Mouse (Mus musculus): ENCODE results near the gene Zfp644. TPM values are rescaled to one million over a fixed set of nuclear protein-coding genes. Genes with fewer than 3 reads are reported as not detected.

The Zfp644 gene
- 18.1 and 22.2 TPM in 2 replicates for polyA plus RNA-seq (2012; rRNA removed)

DNA sequence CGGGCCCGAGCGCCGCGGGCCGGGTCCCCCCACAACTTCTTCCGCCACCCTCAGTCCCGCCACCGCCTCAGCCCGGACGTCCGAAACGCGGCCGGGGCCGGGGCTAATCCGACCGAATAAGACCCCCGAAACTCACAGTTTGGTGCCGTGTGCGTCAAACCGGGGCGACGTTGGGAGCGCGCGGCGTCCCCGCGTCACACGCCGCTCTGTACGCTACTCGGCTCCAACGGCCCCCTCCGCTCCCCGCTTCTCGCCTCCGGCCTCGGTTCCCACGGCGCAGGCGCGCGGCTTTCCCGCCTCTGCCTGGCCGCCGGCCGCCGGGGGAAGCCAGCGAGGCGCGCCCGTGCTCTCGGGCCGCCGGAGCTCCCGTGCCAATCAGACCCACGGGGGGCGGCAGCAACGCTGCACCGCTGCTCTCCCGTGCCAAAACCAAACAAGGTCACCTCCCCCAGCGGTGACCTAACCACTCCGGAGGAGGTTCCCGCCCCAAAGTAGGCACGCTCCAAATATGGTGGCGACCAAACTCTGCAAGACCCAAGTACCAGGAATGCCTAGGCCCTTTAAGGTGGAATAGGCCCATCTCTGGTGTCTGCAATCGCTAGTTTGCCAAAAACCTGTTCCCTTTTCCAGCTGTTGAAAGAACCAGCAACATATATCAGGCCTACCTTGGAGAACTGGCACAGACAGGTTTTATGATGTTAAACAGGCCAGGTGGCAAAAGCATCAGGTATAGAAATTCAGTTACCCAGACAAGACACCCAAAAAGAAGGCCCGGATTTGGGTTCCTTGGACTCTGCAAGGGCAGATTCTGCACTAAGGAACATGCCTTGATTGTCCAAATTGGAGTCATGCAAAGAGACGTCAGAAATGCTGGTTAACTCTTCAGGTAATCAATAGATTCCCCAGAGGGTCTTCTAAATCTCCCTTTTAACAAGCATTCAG lies at the start of gene Zfp644:
Gene Zfp644, minus strand, starts transcription at position 892 of the 942 bp plus-strand sequence.
- TF ChIP-seq POLR2A (IDR thresholded peaks at IDR 0.05; ENCODE audit: control insufficient read depth, low read depth, low read length) (peak; percentile 72), CTCF (IDR thresholded peaks at IDR 0.05; ENCODE audit: control insufficient read depth, insufficient read depth, insufficient replicate concordance, low read depth, low read length) (peak; percentile 10; the same call in 1 of the 2 replicates)
- Histone ChIP-seq H3K4me1 (ENCODE audit: control insufficient read depth, insufficient read depth, low read length) (peaks cover 9% of the 10 kb centered on the region), H3K36me3 (ENCODE audit: control insufficient read depth, insufficient read depth, low read length) (no peaks in the 10 kb centered on the region; the same call in 1 of the 2 replicates), H3K4me3 (ENCODE audit: control insufficient read depth, low read depth, low read length) (peak within 1 kb of the TSS; percentile 99), H3K27me3 (ENCODE audit: control insufficient read depth, insufficient read depth, low read length) (no peaks in the 10 kb centered on the region), H3K27ac (ENCODE audit: control insufficient read depth, insufficient read depth, low read depth, low read length) (peak within 1 kb of the TSS; percentile 99)

DNA sequence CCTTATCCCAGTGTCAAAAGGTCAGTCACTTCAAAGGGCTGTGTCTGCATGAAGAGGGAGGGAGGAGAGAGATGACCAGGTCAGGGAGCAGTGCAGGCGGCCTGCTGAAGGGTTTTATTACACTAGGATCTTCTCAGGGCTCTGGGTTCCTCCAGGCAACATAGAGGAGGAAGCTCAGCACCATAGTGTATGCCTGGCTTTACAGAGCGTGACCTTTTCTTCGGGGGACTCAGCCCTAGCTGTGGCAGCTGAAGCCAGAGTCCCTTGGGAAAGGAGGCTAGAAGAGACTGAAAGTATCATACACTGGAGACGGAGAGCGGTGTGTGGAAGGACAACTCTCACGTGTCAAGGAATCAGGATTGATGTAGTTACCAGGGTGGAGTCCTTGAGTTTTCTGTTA lies 42.6 kb upstream of the Zfp644 start:
- Histone ChIP-seq H3K27me3 (ENCODE audit: control insufficient read depth, insufficient read depth, low read length) (no peaks in the 10 kb centered on the region), H3K27ac (ENCODE audit: control insufficient read depth, insufficient read depth, low read depth, low read length) (no peak overlapping the region), H3K4me3 (ENCODE audit: control insufficient read depth, low read depth, low read length) (no peak overlapping the region), H3K4me1 (ENCODE audit: control insufficient read depth, insufficient read depth, low read length) (no peaks in the 10 kb centered on the region), H3K36me3 (ENCODE audit: control insufficient read depth, insufficient read depth, low read length) (no peaks in the 10 kb centered on the region)
- TF ChIP-seq POLR2A (IDR thresholded peaks at IDR 0.05; ENCODE audit: control insufficient read depth, low read depth, low read length): no peak

DNA sequence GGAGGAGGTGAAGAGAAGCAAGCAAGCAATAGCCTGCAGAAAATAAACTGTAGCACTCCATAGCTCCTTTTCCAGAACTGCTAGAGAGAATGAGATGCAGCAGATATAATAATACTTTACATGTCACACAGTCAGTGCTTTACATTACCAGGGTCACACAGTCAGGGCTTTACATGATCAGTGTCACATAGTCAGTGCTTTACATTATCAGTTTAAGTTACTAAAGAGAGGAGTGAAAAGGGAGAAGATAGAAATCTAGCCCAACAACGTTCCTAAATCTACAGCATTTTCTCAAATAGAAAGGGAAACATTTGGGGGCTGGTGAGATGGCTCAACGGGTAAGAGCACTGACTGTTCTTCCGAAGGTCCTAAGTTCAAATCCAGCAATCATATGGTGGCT lies 26.4 kb upstream of the Zfp644 start:
- TF ChIP-seq CTCF (IDR thresholded peaks at IDR 0.05; ENCODE audit: control insufficient read depth, insufficient read depth, insufficient replicate concordance, low read depth, low read length) (no peak), POLR2A (IDR thresholded peaks at IDR 0.05; ENCODE audit: control insufficient read depth, low read depth, low read length) (no peak)
- Histone ChIP-seq H3K27ac (ENCODE audit: control insufficient read depth, insufficient read depth, low read depth, low read length) (no peak overlapping the region), H3K27me3 (ENCODE audit: control insufficient read depth, insufficient read depth, low read length) (no peaks in the 10 kb centered on the region), H3K4me3 (ENCODE audit: control insufficient read depth, low read depth, low read length) (no peak overlapping the region), H3K4me1 (ENCODE audit: control insufficient read depth, insufficient read depth, low read length) (no peaks in the 10 kb centered on the region), H3K36me3 (ENCODE audit: control insufficient read depth, insufficient read depth, low read length) (no peaks in the 10 kb centered on the region)

DNA sequence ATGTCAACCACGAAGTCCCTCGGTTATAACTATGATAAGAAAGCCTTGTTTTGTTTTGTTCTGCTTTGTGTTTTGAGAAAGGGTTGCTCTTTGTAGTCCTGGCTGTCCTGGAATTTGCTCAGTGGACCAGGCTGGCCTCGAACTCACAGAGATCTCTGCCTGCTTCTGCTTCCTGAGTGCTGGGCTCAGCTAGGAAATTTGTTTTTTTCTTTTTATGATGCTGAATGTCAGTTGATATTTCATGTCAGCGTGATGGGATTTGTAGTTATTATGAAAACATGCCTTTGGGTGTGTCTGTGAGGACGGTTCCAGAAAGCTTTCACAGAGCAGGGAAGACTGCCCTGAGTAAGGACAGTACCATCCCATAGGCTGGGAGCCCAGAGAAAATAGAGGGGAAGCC lies 25.7 kb upstream of the Zfp644 start:
- H3K27me3 ChIP-seq (ENCODE audit: control insufficient read depth, insufficient read depth, low read length): no peaks in the 10 kb centered on the region
- TF ChIP-seq POLR2A (IDR thresholded peaks at IDR 0.05; ENCODE audit: control insufficient read depth, low read depth, low read length) (no peak), CTCF (IDR thresholded peaks at IDR 0.05; ENCODE audit: control insufficient read depth, insufficient read depth, insufficient replicate concordance, low read depth, low read length) (no peak)
- H3K36me3 ChIP-seq (ENCODE audit: control insufficient read depth, insufficient read depth, low read length): no peaks in the 10 kb centered on the region
- H3K27ac ChIP-seq (ENCODE audit: control insufficient read depth, insufficient read depth, low read depth, low read length): no peak overlapping the region
- H3K4me1 ChIP-seq (ENCODE audit: control insufficient read depth, insufficient read depth, low read length): no peaks in the 10 kb centered on the region
- H3K4me3 ChIP-seq (ENCODE audit: control insufficient read depth, low read depth, low read length): no peak overlapping the region

DNA sequence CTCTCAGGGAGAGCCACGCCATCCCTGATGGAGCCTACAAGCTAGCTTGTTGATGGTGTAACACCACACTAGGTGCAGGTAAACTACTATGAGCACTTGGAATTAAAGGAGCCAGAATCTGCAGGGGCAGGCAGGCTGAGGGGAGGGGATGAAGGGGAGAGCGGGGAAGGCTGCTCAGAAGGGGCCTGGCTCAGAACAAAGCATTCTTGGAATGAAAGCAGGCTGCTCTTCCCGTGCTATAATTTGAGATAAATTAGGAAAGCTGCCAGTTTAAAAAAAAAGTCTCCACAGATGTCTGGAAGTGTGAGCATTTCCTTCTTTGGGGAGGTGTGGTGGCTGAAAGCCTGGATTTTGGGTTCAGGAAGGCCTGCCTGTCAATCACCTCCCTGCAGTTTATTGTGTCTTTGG lies 14.8 kb upstream of the Zfp644 start:
- TF ChIP-seq CTCF (IDR thresholded peaks at IDR 0.05; ENCODE audit: control insufficient read depth, insufficient read depth, insufficient replicate concordance, low read depth, low read length): no peak
- TF ChIP-seq POLR2A (IDR thresholded peaks at IDR 0.05; ENCODE audit: control insufficient read depth, low read depth, low read length): no peak
- Histone ChIP-seq H3K36me3 (ENCODE audit: control insufficient read depth, insufficient read depth, low read length) (no peaks in the 10 kb centered on the region), H3K4me3 (ENCODE audit: control insufficient read depth, low read depth, low read length) (no peak overlapping the region), H3K27ac (ENCODE audit: control insufficient read depth, insufficient read depth, low read depth, low read length) (peak overlapping the region; percentile 65), H3K4me1 (ENCODE audit: control insufficient read depth, insufficient read depth, low read length) (peaks cover 3% of the 10 kb centered on the region; the same call in 1 of the 2 replicates), H3K27me3 (ENCODE audit: control insufficient read depth, insufficient read depth, low read length) (no peaks in the 10 kb centered on the region)

DNA sequence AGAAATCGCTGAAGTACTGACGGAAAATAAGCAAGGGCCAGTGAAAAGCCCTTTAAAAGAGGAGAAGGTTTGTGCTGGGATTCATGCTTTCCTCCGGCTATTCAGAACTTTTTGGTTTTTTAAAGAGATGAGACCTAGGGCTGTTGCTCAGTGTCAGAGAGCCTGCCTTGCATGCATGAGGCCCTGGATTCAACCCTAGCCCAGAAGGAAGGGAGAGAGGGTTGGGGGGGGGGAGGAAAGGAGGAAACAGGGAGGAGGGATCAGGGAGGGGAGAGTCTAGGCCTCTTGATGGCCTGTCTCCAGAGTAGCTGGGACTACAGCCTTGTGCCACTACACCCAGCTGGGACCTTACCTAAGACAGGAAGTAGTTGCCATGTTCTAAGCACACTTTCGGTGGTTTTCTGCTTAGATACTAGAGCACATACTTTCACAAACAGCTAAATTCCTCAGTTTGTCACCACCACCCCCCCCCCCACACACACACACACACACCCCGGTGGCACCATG lies 14.2 kb upstream of the Zfp644 start:
- H3K4me3 ChIP-seq (ENCODE audit: control insufficient read depth, low read depth, low read length): no peak overlapping the region
- H3K27me3 ChIP-seq (ENCODE audit: control insufficient read depth, insufficient read depth, low read length): no peaks in the 10 kb centered on the region
- no peaks in the 10 kb centered on the region for H3K36me3 ChIP-seq (ENCODE audit: control insufficient read depth, insufficient read depth, low read length)
- peaks cover 3% of the 10 kb centered on the region; the same call in 1 of the 2 replicates for H3K4me1 ChIP-seq (ENCODE audit: control insufficient read depth, insufficient read depth, low read length)
- peak overlapping the region; percentile 57 for H3K27ac ChIP-seq (ENCODE audit: control insufficient read depth, insufficient read depth, low read depth, low read length)
- TF ChIP-seq POLR2A (IDR thresholded peaks at IDR 0.05; ENCODE audit: control insufficient read depth, low read depth, low read length) (no peak), CTCF (IDR thresholded peaks at IDR 0.05; ENCODE audit: control insufficient read depth, insufficient read depth, insufficient replicate concordance, low read depth, low read length) (no peak)

DNA sequence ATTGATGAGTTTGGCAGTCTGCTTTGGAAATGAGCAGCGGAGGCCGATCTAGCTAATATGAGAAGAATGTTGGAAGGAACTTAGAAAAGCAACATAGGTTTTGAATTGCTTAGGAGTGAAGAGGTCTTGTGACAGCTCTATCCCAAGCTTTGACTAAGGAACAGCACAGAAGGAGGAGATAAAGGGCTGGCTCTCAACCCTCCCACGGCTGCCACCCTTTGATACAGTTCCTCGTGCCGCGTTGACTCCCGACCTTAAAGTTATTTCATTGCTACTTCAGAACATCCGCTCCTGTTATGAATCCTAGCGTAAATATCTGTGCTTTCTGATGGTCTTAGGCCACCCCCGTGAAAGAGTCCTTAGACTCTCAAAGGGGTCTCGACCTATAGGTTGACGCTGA lies 13.5 kb upstream of the Zfp644 start:
- no peaks in the 10 kb centered on the region for H3K27me3 ChIP-seq (ENCODE audit: control insufficient read depth, insufficient read depth, low read length)
- H3K4me3 ChIP-seq (ENCODE audit: control insufficient read depth, low read depth, low read length): no peak overlapping the region
- H3K27ac ChIP-seq (ENCODE audit: control insufficient read depth, insufficient read depth, low read depth, low read length): peak overlapping the region; percentile 57; the same call in 1 of the 2 replicates
- no peak for TF ChIP-seq CTCF (IDR thresholded peaks at IDR 0.05; ENCODE audit: control insufficient read depth, insufficient read depth, insufficient replicate concordance, low read depth, low read length)
- TF ChIP-seq POLR2A (IDR thresholded peaks at IDR 0.05; ENCODE audit: control insufficient read depth, low read depth, low read length): no peak
- H3K36me3 ChIP-seq (ENCODE audit: control insufficient read depth, insufficient read depth, low read length): no peaks in the 10 kb centered on the region
- peaks cover 3% of the 10 kb centered on the region; the same call in 1 of the 2 replicates for H3K4me1 ChIP-seq (ENCODE audit: control insufficient read depth, insufficient read depth, low read length)

All from testis, adult 2 months (tissue).